Mouse (Mus musculus): ENCODE results near the gene Dock3. TPM values are rescaled to one million over a fixed set of nuclear protein-coding genes. Genes with fewer than 3 reads are reported as not detected.

Dock3 gene
- polyA plus RNA-seq, 1 experiment from 2014 or later = 7.7 TPM

DNA sequence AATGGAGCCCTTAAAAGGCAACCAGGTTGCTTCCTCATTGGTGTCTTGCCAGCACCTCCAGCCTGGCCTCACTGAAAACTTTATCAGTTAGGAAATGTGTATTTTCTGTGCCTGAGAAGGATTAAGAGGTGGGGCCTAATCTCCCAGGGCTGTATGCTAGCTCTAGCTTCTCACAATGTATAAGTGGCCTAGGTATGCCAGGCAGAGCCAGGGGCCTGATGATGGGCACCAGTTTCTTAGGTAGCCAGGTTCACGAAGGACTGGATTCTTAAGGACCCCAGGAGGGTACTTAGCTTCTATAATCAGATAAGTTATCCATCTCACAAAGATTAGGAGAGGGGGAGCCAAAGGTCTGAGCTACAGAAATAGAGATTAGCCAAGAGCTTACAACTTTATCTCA, 320.1 kb downstream of the Dock3 start:
- Histone ChIP-seq H3K27ac (ENCODE audit: low read depth, low read length) (no peak overlapping the region), H3K9me3 (ENCODE audit: control insufficient read depth, low read length) (no peaks in the 10 kb centered on the region), H3K27me3 (ENCODE audit: control insufficient read depth, insufficient read depth, low read length) (no peaks in the 10 kb centered on the region), H3K4me2 (replicated peaks; ENCODE audit: low read depth, low read length) (no peak overlapping the region), H3K4me1 (replicated peaks; ENCODE audit: control insufficient read depth, insufficient read depth, low read length) (no peaks in the 10 kb centered on the region), H3K9ac (ENCODE audit: low read depth, low read length) (no peak overlapping the region), H3K4me3 (ENCODE audit: low read depth, low read length) (no peak overlapping the region), H3K36me3 (ENCODE audit: control insufficient read depth, insufficient read depth, low read length) (no peaks in the 10 kb centered on the region)
- ATAC-seq (ENCODE audit: low FRiP score) (no peak), DNase-seq (ENCODE audit: low spot score) (no peak)
- 100% methylated on average over 1 of the region's 1 CpGs for WGBS

DNA sequence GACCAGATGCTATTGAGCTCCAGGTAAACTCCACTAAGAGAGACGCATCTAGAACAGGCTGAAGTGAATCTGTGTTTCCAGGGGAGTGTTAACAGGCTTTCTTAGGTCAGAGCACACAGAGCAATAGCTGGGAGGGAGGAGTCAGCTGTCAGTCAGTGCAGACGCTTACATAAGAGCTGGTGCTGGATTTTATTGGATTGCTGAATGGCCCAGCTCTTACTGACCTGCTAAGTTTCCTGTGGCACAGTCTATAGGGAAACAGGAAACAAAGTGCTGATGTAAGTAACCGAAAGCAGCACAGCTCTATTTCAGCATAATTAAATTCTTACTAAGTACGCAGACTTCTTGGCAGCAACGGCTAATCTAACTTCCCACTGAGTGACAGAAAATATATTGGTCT, 323.0 kb downstream of the Dock3 start:
- Histone ChIP-seq H3K4me1 (replicated peaks; ENCODE audit: control insufficient read depth, insufficient read depth, low read length) (no peaks in the 10 kb centered on the region), H3K4me2 (replicated peaks; ENCODE audit: low read depth, low read length) (no peak overlapping the region), H3K9me3 (ENCODE audit: control insufficient read depth, low read length) (no peaks in the 10 kb centered on the region), H3K4me3 (ENCODE audit: low read depth, low read length) (no peak overlapping the region), H3K27ac (ENCODE audit: low read depth, low read length) (no peak overlapping the region), H3K9ac (ENCODE audit: low read depth, low read length) (no peak overlapping the region), H3K36me3 (ENCODE audit: control insufficient read depth, insufficient read depth, low read length) (no peaks in the 10 kb centered on the region), H3K27me3 (ENCODE audit: control insufficient read depth, insufficient read depth, low read length) (no peaks in the 10 kb centered on the region)
- no peak for DNase-seq (ENCODE audit: low spot score)
- ATAC-seq (ENCODE audit: low FRiP score) = no peak
- 58% methylated on average over 5 of the region's 5 CpGs for WGBS

DNA sequence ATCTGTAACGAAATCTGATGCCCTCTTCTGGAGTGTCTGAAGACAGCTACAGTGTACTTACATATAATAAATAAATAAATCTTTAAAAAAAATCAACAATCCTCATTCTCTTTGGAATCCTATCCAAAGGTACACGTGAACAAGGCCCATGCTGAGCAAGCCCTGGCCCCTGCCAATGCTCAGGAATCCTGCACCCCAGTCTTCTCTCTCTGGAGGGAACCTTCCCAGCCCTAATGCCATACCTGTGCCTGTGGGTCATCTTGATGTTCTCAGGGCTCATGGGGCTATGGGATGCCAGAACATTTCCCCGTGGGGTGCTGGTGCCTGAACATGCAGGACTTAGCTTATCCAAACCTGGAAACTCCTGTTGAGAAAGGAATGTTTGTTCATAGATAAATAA, 323.5 kb downstream of the Dock3 start:
- Histone ChIP-seq H3K4me1 (replicated peaks; ENCODE audit: control insufficient read depth, insufficient read depth, low read length) (no peaks in the 10 kb centered on the region), H3K4me2 (replicated peaks; ENCODE audit: low read depth, low read length) (no peak overlapping the region), H3K4me3 (ENCODE audit: low read depth, low read length) (no peak overlapping the region), H3K36me3 (ENCODE audit: control insufficient read depth, insufficient read depth, low read length) (no peaks in the 10 kb centered on the region), H3K27me3 (ENCODE audit: control insufficient read depth, insufficient read depth, low read length) (no peaks in the 10 kb centered on the region), H3K9ac (ENCODE audit: low read depth, low read length) (no peak overlapping the region), H3K27ac (ENCODE audit: low read depth, low read length) (no peak overlapping the region), H3K9me3 (ENCODE audit: control insufficient read depth, low read length) (no peaks in the 10 kb centered on the region)
- WGBS = 84% methylated on average over 3 of the region's 3 CpGs
- DNase-seq (ENCODE audit: low spot score) (no peak), ATAC-seq (ENCODE audit: low FRiP score) (no peak)

DNA sequence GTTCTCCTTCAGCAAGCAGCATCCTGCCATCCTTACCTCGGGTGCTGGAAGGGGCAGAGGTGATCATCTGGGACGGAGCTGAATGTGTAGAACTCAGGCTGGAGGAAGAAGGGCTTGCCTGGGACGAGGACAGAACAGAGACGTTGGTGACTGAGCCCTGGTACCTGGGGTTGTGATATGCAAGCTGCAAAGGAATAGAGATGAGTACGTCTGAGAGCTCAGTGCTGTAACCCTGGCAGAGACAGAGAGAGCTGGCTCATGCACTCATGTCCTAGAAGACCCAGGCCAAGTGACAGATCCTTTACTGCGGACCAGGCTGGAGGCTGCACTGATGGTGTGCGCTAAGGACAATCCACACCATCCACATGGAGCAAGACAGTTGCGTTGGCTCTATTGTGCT, 325.1 kb downstream of the Dock3 start:
- no peak overlapping the region for H3K4me2 ChIP-seq (replicated peaks; ENCODE audit: low read depth, low read length)
- ATAC-seq (ENCODE audit: low FRiP score) = no peak
- no peak overlapping the region for H3K4me3 ChIP-seq (ENCODE audit: low read depth, low read length)
- no peak for DNase-seq (ENCODE audit: low spot score)
- H3K27ac ChIP-seq (ENCODE audit: low read depth, low read length) = no peak overlapping the region
- no peaks in the 10 kb centered on the region for H3K27me3 ChIP-seq (ENCODE audit: control insufficient read depth, insufficient read depth, low read length)
- H3K9me3 ChIP-seq (ENCODE audit: control insufficient read depth, low read length) = no peaks in the 10 kb centered on the region
- no peaks in the 10 kb centered on the region for H3K4me1 ChIP-seq (replicated peaks; ENCODE audit: control insufficient read depth, insufficient read depth, low read length)
- H3K9ac ChIP-seq (ENCODE audit: low read depth, low read length) = no peak overlapping the region
- H3K36me3 ChIP-seq (ENCODE audit: control insufficient read depth, insufficient read depth, low read length) = no peaks in the 10 kb centered on the region
- WGBS = 87% methylated on average over 8 of the region's 8 CpGs

DNA sequence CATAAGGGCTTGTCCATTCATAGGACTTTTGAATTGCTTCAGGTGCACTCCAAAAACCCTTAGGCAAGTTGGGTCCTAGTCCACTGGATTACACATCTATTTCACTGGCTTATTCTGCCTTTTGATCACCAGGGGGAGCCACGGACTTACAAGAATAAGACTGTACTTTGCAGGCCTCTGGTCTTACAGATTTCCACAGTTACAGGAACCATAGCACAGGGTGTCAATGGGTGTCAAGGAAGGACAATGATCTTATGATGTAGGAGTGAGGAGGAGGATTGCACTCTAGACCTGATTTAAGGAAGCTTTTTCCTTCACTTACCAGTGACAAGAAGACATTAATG, 327.9 kb downstream of the Dock3 start:
- Histone ChIP-seq H3K27me3 (ENCODE audit: control insufficient read depth, insufficient read depth, low read length) (no peaks in the 10 kb centered on the region), H3K9ac (ENCODE audit: low read depth, low read length) (no peak overlapping the region), H3K36me3 (ENCODE audit: control insufficient read depth, insufficient read depth, low read length) (no peaks in the 10 kb centered on the region), H3K27ac (ENCODE audit: low read depth, low read length) (no peak overlapping the region), H3K4me1 (replicated peaks; ENCODE audit: control insufficient read depth, insufficient read depth, low read length) (no peaks in the 10 kb centered on the region), H3K4me3 (ENCODE audit: low read depth, low read length) (no peak overlapping the region), H3K9me3 (ENCODE audit: control insufficient read depth, low read length) (no peaks in the 10 kb centered on the region), H3K4me2 (replicated peaks; ENCODE audit: low read depth, low read length) (no peak overlapping the region)
- ATAC-seq (ENCODE audit: low FRiP score) (no peak), DNase-seq (ENCODE audit: low spot score) (peak; percentile 68)
- 17% methylated on average over 1 of the region's 1 CpGs for WGBS

DNA sequence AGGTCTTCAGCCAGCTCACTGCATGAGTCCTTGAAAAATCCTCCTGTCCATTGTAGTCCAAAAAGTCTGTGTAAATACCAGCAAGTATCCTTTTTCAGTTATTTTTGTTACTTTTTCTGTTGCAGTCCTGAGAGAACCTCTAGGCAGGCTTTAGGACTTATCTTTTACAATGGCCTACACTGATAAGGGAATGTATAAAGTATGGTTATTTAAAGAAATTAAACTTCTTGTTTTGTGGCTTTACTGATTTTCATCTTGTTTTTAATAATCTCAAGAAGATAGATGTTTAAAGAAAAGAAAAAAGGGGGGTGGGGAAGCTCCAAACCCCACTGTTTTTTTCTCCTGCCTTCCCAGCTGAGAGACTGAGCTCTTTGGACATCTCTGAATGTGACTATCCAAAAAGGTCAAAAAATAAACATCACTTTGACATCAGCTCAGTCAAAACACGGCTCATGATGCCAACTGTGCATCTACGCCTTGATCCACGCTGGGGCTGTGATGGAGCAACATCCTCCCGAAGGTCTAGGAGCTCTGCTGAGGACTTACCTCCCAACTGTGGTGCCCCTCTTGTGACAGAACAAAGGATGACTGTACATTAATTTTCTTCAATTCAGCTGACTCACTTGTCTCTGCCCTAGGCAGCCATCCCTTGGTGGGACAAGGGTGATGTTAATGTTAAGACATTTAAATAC, 328.5 kb downstream of the Dock3 start:
- H3K4me1 ChIP-seq (replicated peaks; ENCODE audit: control insufficient read depth, insufficient read depth, low read length) = no peaks in the 10 kb centered on the region
- H3K9me3 ChIP-seq (ENCODE audit: control insufficient read depth, low read length) = no peaks in the 10 kb centered on the region
- H3K9ac ChIP-seq (ENCODE audit: low read depth, low read length) = no peak overlapping the region
- H3K27ac ChIP-seq (ENCODE audit: low read depth, low read length) = no peak overlapping the region
- ATAC-seq (ENCODE audit: low FRiP score) = no peak
- H3K4me3 ChIP-seq (ENCODE audit: low read depth, low read length) = no peak overlapping the region
- DNase-seq (ENCODE audit: low spot score) = no peak
- H3K36me3 ChIP-seq (ENCODE audit: control insufficient read depth, insufficient read depth, low read length) = no peaks in the 10 kb centered on the region
- no peaks in the 10 kb centered on the region for H3K27me3 ChIP-seq (ENCODE audit: control insufficient read depth, insufficient read depth, low read length)
- 86% methylated on average over 4 of the region's 4 CpGs for WGBS
- no peak overlapping the region for H3K4me2 ChIP-seq (replicated peaks; ENCODE audit: low read depth, low read length)

DNA sequence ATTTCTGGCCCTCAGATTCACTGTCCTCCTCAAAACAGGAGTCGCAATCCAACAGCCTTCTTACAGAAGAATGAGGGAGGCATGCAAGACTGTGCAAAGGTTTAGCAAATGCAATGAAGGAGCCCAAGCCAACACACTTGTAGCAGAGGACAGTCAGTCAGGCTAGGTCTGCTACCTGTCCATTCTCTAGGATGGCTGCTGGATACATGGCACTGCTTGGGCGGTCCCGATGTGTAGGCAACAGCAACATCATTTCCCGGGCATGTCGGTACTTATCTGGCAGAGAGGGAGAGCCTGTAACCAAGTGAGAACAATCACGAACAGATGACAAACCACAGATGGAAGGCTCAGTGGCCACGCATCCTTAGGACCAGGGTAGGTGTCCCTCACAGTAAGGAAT, 330.1 kb downstream of the Dock3 start:
- ATAC-seq (ENCODE audit: low FRiP score) = no peak

DNA sequence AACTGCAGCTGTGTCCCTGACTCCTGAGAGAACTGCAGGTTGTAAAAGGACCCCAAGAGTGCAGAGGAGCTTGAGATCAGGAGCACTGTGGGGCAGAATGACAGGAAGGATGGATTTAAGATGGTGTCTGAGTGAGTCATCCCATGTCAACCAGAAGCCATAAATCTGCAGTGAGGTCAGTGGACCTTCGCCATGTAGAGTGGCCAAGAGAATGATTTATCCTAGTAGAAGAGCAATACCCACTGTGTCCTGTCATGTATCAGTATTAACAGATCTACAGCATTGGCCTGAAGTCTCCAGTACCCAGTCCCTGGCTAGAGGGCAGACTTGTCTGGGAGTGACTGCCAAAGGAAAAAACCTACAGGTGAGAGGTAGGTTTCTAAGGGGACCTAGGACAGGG, 332.8 kb downstream of the Dock3 start:
- H3K4me3 ChIP-seq (ENCODE audit: low read depth, low read length) = no peak overlapping the region
- H3K4me1 ChIP-seq (replicated peaks; ENCODE audit: control insufficient read depth, insufficient read depth, low read length) = no peaks in the 10 kb centered on the region
- 95% methylated on average over 1 of the region's 1 CpGs for WGBS
- no peaks in the 10 kb centered on the region for H3K27me3 ChIP-seq (ENCODE audit: control insufficient read depth, insufficient read depth, low read length)
- H3K9me3 ChIP-seq (ENCODE audit: control insufficient read depth, low read length) = no peaks in the 10 kb centered on the region
- ATAC-seq (ENCODE audit: low FRiP score) (no peak), DNase-seq (ENCODE audit: low spot score) (no peak)
- H3K36me3 ChIP-seq (ENCODE audit: control insufficient read depth, insufficient read depth, low read length) = no peaks in the 10 kb centered on the region
- H3K4me2 ChIP-seq (replicated peaks; ENCODE audit: low read depth, low read length) = no peak overlapping the region
- H3K27ac ChIP-seq (ENCODE audit: low read depth, low read length) = no peak overlapping the region
- H3K9ac ChIP-seq (ENCODE audit: low read depth, low read length) = no peak overlapping the region

More for the DNA sequence above, 330.1 kb downstream of the Dock3 start:
- no peaks in the 10 kb centered on the region for H3K36me3 ChIP-seq (ENCODE audit: control insufficient read depth, insufficient read depth, low read length)
- WGBS = 89% methylated on average over 7 of the region's 7 CpGs
- H3K4me1 ChIP-seq (replicated peaks; ENCODE audit: control insufficient read depth, insufficient read depth, low read length) = no peaks in the 10 kb centered on the region
- no peak overlapping the region for H3K4me3 ChIP-seq (ENCODE audit: low read depth, low read length)
- no peak overlapping the region for H3K27ac ChIP-seq (ENCODE audit: low read depth, low read length)
- H3K4me2 ChIP-seq (replicated peaks; ENCODE audit: low read depth, low read length) = no peak overlapping the region
- H3K9ac ChIP-seq (ENCODE audit: low read depth, low read length) = no peak overlapping the region
- H3K27me3 ChIP-seq (ENCODE audit: control insufficient read depth, insufficient read depth, low read length) = no peaks in the 10 kb centered on the region
- H3K9me3 ChIP-seq (ENCODE audit: control insufficient read depth, low read length) = no peaks in the 10 kb centered on the region
- no peak for DNase-seq (ENCODE audit: low spot score)

DNA sequence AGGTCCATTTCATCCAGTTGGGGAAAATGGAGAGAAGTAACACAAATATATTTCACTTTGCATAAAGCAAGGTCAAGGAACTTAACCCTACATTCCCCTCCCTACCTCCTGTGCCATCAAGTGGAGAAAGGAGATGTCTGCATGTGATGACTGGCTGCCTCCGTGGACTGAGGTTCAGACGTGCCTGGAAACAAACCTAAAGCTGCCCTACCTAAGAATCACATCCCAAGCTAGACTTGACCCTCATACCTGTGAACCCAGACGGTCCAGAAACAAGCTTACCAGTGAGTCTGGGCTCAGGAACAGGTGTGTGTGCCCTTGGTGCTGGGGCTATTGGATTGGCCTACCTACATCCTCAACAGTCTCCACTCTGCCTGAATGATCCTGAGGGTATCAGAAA, 338.4 kb downstream of the Dock3 start:
- Histone ChIP-seq H3K4me1 (replicated peaks; ENCODE audit: control insufficient read depth, insufficient read depth, low read length) (peaks cover 7% of the 10 kb centered on the region; the same call in 1 of the 2 replicates), H3K9ac (ENCODE audit: low read depth, low read length) (no peak overlapping the region), H3K27me3 (ENCODE audit: control insufficient read depth, insufficient read depth, low read length) (no peaks in the 10 kb centered on the region), H3K36me3 (ENCODE audit: control insufficient read depth, insufficient read depth, low read length) (peaks cover 3% of the 10 kb centered on the region; the same call in 1 of the 2 replicates), H3K9me3 (ENCODE audit: control insufficient read depth, low read length) (no peaks in the 10 kb centered on the region), H3K4me3 (ENCODE audit: low read depth, low read length) (no peak overlapping the region; the same call in 1 of the 2 replicates), H3K4me2 (replicated peaks; ENCODE audit: low read depth, low read length) (0 out of 2 replicates have a peak overlapping the region, but pooled peaks have one; percentile 7), H3K27ac (ENCODE audit: low read depth, low read length) (no peak overlapping the region)
- DNase-seq (ENCODE audit: low spot score) (no peak), ATAC-seq (ENCODE audit: low FRiP score) (no peak)
- 50% methylated on average over 3 of the region's 3 CpGs for WGBS

Data from hindbrain, embryonic 11.5 days (tissue).